Mouse (Mus musculus) frontal cortex, adult (tissue): ENCODE measurements around the gene Elmod2.
"Not testable (repeated sequence)": the region's sequence is repeated elsewhere in the genome, so short reads cannot be mapped to it uniquely, and the experiment has no call there.

ENCODE experiments used
- ATAC-seq: cut with Nextera tagmentation; 2 replicates; pipeline ENCODE4 v1.9.2; 2017; ENCODE audit warnings: mild to moderate bottlenecking, moderate library complexity, mixed read lengths; ENCODE audit not compliant: low TSS enrichment

Elmod2 gene

DNA sequence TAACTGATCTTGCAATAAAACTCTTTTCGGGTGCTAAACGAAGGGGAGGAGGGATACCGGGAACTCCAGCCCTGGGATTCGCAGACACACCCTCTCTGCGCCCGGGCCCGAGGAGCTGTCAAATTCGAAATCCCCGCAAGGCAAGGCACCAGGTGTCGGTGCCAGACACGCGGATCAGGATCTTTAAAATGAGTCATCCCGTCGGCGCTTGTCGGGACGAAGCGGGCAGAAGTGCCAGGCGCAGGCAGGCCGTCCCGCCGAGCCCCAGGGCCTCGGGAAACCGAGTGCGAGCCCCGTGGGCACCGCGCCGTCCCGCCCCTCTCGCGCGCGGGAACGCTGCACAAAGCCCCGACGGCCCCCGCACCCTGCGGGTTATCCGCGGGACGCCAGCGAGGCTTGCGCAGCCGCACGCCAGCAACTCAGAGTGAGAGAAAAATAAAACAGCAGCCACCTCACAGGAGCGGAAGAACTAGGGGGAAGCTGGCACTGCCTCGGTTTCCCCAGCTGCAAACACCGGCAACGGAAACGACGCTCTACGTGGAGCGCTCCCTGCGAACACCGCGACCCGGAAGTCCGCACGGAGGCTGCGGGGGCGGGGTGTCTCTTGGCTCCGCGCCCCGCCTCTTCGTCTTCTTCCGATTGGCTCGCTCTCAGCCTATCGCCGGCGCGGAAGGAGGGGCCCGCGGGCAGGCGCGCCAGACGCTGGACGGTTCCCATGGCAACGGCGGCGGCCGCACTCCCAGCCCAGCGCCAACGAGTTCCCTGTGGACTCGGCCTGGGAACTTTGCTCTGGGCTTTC, at the start of gene Elmod2:
Gene Elmod2, minus strand, starts transcription at position 588 of the 799 bp plus-strand sequence.
- ATAC-seq = peak; percentile 96

DNA sequence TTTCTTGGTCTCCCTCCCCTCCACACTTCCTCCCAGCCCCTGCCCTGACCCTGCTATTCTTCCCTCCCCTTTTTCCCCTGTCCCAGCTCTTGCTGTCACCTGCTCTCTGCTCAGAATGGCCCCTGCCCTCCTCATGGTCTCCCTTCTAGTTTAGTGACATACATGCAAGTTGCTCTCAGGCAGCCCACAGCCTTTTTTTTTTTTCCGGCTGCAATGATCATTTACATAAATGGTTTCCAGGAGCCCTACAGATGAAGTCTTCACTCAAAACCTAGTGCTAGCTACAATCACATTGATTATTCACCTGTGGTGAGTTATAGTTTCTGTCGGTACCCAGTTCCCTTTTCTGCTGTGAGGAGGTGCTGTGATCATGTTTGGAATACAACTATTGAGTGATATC, 48.7 kb upstream of the Elmod2 start:
- ATAC-seq = no peak

DNA sequence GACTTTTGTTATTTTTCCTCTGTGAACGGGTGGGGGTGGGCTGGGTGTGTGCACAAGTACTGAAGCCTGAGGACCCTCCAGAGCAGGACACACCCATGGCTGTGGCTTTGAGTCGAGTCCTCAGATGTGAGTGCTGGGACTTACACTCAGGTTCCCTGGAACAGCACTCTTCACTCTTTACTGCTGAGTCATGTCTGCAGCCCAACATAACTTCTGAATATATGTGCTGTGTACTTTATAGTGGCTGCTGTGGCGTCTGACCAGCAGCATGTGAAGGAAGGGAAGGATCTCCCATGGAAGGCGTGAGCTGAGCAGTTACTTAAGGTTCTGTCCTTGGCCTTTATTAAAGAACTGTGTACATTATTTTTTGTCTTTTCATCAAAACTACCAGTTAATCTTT, 47.9 kb upstream of the Elmod2 start:
- no peak for ATAC-seq

GRCm38 (mm10) chr8:83377231-83377630, 44.9 kb upstream of the Elmod2 start:
- no peak for ATAC-seq

DNA sequence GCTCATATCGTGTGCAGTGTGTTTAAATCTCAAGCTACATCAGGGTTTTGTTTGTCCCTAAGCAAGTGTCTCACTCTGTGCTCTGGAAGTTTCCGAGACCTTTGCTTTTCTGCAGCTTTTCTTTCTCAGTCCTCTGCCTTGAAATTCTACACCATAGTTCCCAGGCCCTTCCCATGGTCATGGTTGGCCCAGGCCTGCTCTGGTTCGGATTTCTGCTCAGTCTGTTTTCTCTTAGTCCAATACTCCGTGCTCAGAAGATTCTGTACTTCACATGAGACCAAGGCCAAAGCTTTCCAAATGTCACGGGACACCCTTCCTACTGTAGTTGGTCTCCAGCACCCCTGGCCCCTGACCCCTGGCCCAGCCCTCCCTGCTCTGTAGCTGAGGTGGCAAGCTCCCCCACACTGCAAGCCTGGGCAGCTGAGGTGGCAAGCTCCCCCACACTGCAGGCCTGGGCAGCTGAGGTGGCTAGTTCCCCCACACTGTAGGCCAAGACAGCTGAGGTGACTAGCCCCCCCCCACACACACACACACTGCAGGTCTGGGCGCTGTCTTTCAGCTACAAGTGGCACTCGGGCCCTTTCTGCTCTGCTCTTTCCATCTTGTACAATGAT, 31.0 kb upstream of the Elmod2 start:
- no peak for ATAC-seq

DNA sequence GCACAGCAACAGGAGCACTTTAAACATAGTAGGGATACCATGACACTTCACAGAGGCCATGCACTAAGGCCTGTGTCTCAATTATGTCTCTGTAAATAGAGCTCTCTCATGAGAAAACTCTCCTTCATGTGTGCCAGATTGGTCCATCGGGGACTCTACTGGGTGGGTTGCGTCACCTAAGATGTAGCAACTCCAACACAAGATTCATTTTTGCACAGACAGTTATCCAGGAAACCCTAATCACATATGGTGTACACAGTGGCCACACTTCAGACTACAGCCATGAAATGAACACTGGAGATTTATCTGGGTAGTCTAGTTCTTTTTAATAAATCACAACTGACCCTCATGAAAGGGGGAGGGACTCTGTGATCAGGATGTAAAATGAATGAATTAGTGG, 19.0 kb upstream of the Elmod2 start:
- no peak for ATAC-seq

- ATAC-seq = no peak
These were observed 16.0 kb upstream of the Elmod2 start, which contains the start of gene Mgat4d for GRCm38 (mm10) chr8:83348263-83348662. TSS of gene Mgat4d (plus strand) at chr8:83348471.

- ATAC-seq = peak; percentile 50
These were observed 10.4 kb upstream of the Elmod2 start for GRCm38 (mm10) chr8:83342693-83343092.

- no peak for ATAC-seq
These were observed 9.8 kb upstream of the Elmod2 start for GRCm38 (mm10) chr8:83342076-83342475.

DNA sequence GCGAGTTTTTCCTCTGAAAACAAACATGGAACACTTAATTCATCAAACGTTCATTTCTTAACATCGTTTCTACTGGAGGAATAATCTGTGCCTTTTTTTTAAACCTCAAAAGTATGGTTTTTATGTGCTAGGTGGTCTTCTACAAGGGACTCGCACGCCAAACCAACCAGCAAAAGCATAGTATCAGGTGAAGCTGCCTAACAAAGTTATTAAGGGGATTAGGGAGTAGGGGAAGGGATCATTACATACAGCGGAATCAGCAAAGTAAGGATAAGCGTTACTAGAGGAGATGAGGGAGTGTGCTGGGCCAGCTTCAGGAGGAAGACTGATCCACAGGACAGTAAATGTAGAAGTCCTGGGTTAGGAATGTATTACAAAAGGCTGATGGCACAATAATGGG, 578 bp upstream of the Elmod2 start:
- ATAC-seq = no peak

- ATAC-seq = peak; percentile 48
These were observed 753 bp downstream of the Elmod2 start for GRCm38 (mm10) chr8:83331567-83331898.

DNA sequence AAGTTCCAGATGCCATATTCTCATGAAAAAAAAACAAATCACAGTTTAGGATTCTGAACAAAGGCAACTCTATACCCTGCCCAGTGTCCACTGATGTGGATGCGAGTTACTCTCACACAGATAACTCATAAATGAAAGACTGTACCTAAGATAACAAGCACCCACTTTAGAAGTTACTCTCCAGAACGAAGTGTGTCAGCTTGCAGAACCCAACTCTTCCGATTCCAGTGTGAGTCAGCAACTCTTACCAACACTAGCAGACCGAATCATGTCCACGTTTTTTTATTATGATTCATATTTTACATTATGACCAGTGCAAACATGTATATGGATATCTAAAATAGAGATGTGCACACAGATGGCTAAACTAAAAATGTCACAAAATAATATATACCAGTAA, 4.4 kb downstream of the Elmod2 start:
- no peak for ATAC-seq

DNA sequence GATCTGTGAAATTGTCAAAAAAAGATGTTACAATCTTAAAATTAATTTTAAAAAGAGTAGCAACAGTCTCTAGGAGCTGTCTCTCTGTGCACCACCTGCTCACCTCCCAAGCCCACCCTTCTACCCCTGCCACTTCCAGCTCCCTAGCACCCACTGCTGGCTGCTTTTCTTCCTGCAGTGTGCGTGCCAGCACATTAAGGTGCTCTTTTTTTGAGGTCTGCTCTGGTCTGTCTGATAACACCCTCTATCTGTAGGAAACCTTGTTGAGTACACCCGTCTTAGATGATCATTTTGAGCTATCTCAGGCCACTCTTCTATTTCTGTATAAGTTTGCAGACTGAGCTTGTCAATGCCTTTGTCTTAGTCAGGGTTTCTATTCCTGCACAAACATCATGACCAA, 9.2 kb downstream of the Elmod2 start:
- no peak for ATAC-seq

GRCm38 (mm10) chr8:83322374-83322773, 9.9 kb downstream of the Elmod2 start:
- ATAC-seq = no peak

DNA sequence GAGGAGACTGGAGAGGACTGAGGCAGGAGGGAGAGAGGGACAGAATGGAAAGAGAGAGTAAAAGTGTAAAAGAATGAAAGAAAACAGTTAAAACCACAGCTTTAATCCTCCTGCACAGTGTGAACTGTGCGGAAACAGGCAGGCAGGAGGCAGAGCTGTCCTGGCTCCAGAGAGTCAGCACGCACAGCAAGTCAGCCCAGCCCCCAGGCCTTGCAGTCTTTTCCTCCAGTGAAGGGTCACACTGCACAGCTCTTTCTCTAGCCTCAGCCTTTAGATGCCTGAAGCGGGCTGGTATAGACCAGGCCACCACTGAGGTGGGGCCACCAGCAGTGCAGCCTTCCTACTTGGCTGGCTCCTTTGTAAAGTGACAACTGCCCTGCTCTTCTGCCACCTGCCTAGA, 11.7 kb downstream of the Elmod2 start:
- no peak for ATAC-seq

DNA sequence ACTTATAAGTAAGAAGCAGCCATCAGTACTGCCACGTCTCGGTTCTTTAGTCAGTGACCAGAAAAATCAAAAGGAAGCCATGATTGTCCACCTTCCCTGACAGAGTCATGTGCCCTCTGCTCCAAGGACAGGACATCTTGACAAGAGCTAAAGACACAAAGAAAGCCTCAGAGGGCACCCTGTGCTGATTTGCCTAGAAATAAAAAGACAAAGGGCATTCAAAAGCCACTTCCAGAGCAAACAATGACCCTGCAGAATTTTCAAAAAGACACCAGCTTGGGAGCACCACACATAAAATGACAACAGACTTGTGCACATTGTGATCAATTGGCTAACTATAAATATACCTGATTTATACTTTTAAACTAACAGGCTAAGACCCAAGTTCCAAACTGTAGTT, 16.6 kb downstream of the Elmod2 start:
- no peak for ATAC-seq

DNA sequence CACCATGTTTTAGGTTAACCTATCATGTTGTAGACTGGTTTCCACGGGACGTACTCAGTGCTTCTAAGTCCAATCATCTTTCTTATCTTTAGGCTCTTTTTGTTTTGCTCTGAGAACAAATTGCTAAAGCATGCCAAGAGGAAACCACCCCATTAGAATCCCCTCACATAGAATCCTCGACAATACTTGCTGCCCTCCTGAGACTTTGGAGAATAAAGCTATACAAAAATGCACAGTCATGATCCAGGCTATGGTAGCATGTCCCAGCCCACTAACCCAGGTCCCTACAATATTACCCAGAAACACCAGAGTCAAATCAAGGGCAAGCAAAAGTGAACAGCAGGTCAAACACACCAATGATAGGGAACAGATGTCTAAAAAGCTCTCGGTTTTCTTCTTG, 17.2 kb downstream of the Elmod2 start:
- ATAC-seq = not testable (repeated sequence)

DNA sequence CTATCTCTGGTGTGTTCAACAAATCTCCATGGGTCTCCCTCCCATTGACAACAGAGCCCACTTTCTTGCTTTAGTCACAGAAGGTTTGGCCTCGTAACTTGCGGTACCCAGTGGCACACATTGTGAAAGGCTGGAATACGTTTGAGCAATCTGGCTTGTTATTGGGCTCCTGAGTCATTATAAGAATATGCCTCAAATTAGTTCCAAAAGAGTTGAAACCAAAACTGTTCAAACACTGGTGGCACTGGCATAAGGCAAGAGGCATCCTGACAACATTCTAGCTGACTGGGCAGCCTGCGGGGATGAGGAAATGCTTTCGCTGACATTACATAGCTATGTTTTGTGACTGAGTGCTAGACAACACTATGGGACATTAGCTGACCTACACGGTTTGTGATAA, 22.4 kb downstream of the Elmod2 start:
- no peak for ATAC-seq

GRCm38 (mm10) chr8:83304946-83305345, 27.3 kb downstream of the Elmod2 start:
- no peak for ATAC-seq

DNA sequence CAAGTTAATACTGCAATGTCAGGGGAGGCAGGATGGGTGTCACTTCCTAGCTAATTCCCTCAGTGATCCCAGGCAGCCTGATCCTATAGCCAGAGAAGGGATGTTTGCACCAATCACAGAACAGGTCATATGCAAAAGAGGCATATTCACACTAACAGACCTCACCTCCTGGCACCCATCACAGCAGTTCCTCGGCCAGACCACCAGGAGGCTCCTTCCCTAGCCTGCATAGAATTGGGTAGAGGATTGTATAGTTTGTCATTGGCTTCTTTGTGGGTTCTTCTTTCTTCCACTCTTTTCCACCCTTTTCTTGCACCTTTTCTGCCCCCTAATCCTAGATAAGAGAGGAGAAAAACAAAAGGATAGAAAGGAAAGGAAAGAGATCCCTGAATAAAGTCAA, 32.2 kb downstream of the Elmod2 start:
- ATAC-seq = no peak

- no peak for ATAC-seq
These were observed 34.9 kb downstream of the Elmod2 start for GRCm38 (mm10) chr8:83297375-83297774.

DNA sequence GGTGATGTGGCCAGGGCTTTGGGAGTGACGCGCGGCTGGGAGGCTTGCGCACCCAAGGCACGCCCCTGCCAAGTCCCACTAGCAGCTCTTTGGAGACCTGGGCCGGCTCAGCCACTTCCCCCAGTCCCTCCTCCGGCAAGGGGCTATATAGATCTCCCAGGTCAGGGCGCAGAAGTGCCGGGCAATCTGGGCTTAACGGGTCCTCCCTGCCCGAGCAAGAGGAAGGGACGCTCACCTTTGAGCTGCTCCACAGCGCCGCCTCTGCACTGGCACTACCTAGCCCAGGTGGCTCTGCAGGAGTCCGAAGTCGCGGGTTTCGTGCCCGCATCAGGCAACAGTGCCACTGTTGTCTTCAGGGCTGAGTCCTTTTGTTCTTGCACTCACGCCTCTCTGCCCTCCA, 42.1 kb downstream of the Elmod2 start, which contains the start of gene Ucp1:
Gene Ucp1, plus strand, starts transcription at position 177 of the 400 bp plus-strand sequence.
- no peak for ATAC-seq

- no peak for ATAC-seq
These were observed 46.9 kb downstream of the Elmod2 start for GRCm38 (mm10) chr8:83285391-83285790.

DNA sequence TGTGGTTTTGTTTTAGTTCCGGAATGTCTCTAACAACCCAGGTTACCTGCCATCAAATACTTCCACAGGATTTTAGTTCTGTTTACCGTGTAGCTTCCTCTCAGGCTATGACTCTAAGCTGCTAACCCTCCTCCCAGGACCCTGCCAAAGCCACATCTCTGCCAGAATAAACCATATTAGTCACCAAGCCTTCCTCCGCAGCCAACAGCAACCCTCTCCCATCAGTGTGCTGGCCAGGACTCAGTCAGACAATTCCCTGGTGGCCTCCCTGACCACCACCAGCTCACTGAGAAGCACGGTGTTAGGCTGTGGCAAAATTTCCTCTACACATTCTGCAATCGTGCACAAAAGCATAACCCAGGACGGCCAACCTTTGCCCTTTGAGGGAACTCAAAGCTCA, 53.9 kb downstream of the Elmod2 start:
- no peak for ATAC-seq
